Mouse (Mus musculus) hindbrain, embryonic 14.5 days (tissue): ENCODE results near the gene Pknox2. TPM values are rescaled to one million over a fixed set of nuclear protein-coding genes. Genes with fewer than 3 reads are reported as not detected.

Experiments used
- polyA plus RNA-seq: library from polyadenylated mRNA; unstranded; fragments of >200 nt; fragmentation: Nextera tagmentation; extraction: Ambion mirVana; gene quantifications from 2 replicates; pipeline ENCODE4 v1.2.1, GENCODE M21; 2014

Gene Pknox2
- polyA plus RNA-seq, 1 experiment from 2014 or later, result 25.8 TPM

Other genes with a start within 250 kb of the Pknox2 start
- gene Tmem218, start 60.8 kb upstream of the Pknox2 start, polyA plus RNA-seq, result 9.8 and 10.6 TPM in 2 replicates
- 1.6 and 2.0 TPM in 2 replicates for gene Slc37a2, start 108.3 kb upstream of the Pknox2 start, polyA plus RNA-seq
- 6.6 and 7.0 TPM in 2 replicates for gene Ccdc15, start 201.0 kb upstream of the Pknox2 start, polyA plus RNA-seq
- gene Hepacam, start 219.9 kb upstream of the Pknox2 start, polyA plus RNA-seq, result 16.8 and 18.5 TPM in 2 replicates